Mouse (Mus musculus) limb, embryonic 12.5 days (tissue): Measurements from ENCODE around the gene Cnnm3. TPM values are rescaled to one million over a fixed set of nuclear protein-coding genes. Genes with fewer than 3 reads are reported as not detected.

Source experiments
- ATAC-seq: fragments of 200-750 bp; cut with Nextera tagmentation; 2 replicates; pipeline ENCODE4 v1.8.0; 2017; ENCODE audit warnings: low read depth, moderate TSS enrichment; ENCODE audit not compliant: insufficient number of reproducible peaks, insufficient read depth, low FRiP score, low TSS enrichment
- H3K27ac ChIP-seq: fragments of 300-500 bp; sonication (generic); 2 replicates; pipeline ENCODE4 v1.5.1; 2016; ENCODE audit warnings: mild to moderate bottlenecking, moderate library complexity
- H3K27me3 ChIP-seq: fragments of 300-500 bp; sonication (generic); 2 replicates; pipeline ENCODE4 v1.6.1; 2016; ENCODE audit warnings: mild to moderate bottlenecking, moderate library complexity
- H3K36me3 ChIP-seq: fragments of 300-500 bp; sonication (generic); 2 replicates; pipeline ENCODE4 v1.6.1; 2016; ENCODE audit warnings: mild to moderate bottlenecking, moderate library complexity
- H3K4me1 ChIP-seq: fragments of 300-500 bp; sonication (generic); replicated peaks from 2 replicates; pipeline ENCODE4 v1.6.1; 2016
- H3K4me2 ChIP-seq: fragments of 300-500 bp; sonication (generic); 2 replicates; pipeline ENCODE4 v1.6.1; 2016; ENCODE audit warnings: mild to moderate bottlenecking, moderate library complexity
- H3K4me3 ChIP-seq: fragments of 300-500 bp; sonication (generic); replicated peaks from 2 replicates; pipeline ENCODE4 v1.5.1; 2016; ENCODE audit warnings: mild to moderate bottlenecking
- H3K9ac ChIP-seq: fragments of 300-500 bp; sonication (generic); replicated peaks from 2 replicates; pipeline ENCODE4 v1.6.1; 2016; ENCODE audit warnings: mild to moderate bottlenecking, moderate library complexity
- H3K9me3 ChIP-seq: fragments of 300-500 bp; sonication (generic); 2 replicates; pipeline ENCODE4 v1.6.1; 2016; ENCODE audit warnings: mild to moderate bottlenecking, moderate library complexity
- WGBS: fragments of 180-500 bp; shearing (Covaris S2); methylation state at CpG from one replicate; pipeline ENCODE4 v1.1.7; 2016; 5-methylcytosine and 5-hydroxymethylcytosine counted together
- microRNA-seq: library from miRNA; unstranded; fragments of <30 nt; microRNA quantifications from one replicate; pipeline ENCODE4, GENCODE M21; 2017
- polyA plus RNA-seq: library from polyadenylated mRNA; unstranded; fragments of >200 nt; fragmentation: Nextera tagmentation; extraction: Ambion mirVana; gene quantifications from 2 replicates; pipeline ENCODE4 v1.2.1, GENCODE M21; 2016

Gene Cnnm3
- polyA plus RNA-seq, 1 experiment from 2014 or later, result 5.9 TPM

DNA sequence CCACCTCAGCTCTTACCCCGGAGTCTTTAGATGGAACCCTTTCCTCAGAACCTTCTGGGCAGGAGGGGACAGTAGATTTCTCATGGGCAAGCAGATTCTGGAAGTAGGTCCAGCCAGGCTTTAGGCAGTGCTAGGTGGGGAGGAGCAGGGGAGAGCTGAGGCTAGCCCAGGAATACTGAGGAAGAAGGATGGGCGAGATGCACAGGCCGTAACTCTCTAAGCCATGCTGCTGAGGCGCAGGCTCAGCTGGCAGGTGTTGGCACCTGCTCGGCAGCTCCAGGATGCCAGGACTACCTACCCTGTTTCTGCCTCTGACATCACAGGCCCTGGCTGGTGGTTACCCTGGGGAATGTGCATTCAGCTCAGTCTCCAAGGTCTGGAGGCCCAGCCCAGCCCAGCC, 58.7 kb downstream of the Cnnm3 start:
- Histone ChIP-seq H3K4me2 (no peak overlapping the region), H3K4me1 (peaks cover 68% of the 10 kb centered on the region), H3K9me3 (no peaks in the 10 kb centered on the region), H3K36me3 (no peaks in the 10 kb centered on the region), H3K27ac (no peak overlapping the region), H3K27me3 (no peaks in the 10 kb centered on the region), H3K4me3 (no peak overlapping the region), H3K9ac (no peak overlapping the region)
- no peak for ATAC-seq
- 89% methylated on average over 5 of the region's 5 CpGs for WGBS

DNA sequence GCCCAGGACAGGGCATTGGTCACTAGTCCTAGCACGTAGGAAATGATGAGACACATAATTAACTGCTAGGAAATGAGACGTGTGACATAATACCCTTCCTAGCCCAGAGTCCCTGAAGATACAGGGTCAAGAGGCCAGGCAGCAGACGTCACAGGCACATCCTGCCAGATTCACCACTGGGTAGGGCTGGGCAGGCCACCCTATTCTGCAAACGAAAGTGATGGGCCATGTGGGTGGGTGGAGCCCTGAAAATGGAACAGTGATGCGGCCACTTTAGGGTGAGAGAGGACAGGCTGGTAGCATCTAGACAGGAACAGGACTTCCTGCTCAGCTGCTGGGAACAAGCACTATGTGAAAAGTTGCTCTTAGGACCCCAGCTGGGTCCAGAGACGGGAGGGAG, 60.0 kb downstream of the Cnnm3 start:
- no peak for ATAC-seq
- peaks cover 72% of the 10 kb centered on the region for H3K4me1 ChIP-seq
- H3K9ac ChIP-seq, result no peak overlapping the region

DNA sequence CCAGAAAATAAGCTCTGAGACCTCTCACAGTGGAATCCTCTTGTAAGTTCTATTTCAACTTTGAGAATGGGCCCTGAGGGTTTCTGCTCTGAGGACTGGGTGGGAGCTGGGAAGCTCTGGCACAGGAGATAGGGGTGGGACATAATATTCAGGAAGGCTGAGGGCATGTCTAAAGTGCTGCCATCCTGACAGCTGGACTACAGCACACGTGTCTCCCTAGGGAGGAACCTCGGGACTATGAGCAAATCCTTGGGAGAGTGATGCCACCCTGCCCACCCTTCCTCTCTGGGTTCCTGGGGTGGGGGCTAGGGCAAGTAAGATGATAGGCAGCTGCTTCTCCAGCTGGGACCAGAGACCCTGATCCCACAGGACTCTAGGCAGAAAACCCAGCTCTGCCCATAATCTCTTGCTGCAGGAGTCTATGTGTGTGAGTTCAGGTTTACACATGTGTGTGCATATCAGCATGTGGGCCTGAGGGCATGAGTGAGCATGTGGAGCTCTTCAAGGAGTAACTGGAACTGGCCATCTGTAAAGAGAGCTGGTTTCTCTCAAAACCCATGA, 60.6 kb downstream of the Cnnm3 start:
- 0 out of 2 replicates have a peak overlapping the region, but pooled peaks have one; percentile 23 for H3K27ac ChIP-seq
- H3K27me3 ChIP-seq, result no peaks in the 10 kb centered on the region
- peaks cover 72% of the 10 kb centered on the region for H3K4me1 ChIP-seq
- WGBS, result 80% methylated on average over 2 of the region's 2 CpGs
- no peak overlapping the region for H3K9ac ChIP-seq
- no peak overlapping the region for H3K4me2 ChIP-seq
- no peaks in the 10 kb centered on the region for H3K9me3 ChIP-seq
- H3K36me3 ChIP-seq, result no peaks in the 10 kb centered on the region
- H3K4me3 ChIP-seq, result no peak overlapping the region
- ATAC-seq, result no peak

More for the DNA sequence above, 60.0 kb downstream of the Cnnm3 start:
- Histone ChIP-seq H3K27ac (0 out of 2 replicates have a peak overlapping the region, but pooled peaks have one; percentile 23), H3K4me3 (no peak overlapping the region), H3K9me3 (no peaks in the 10 kb centered on the region), H3K4me2 (no peak overlapping the region), H3K36me3 (no peaks in the 10 kb centered on the region), H3K27me3 (no peaks in the 10 kb centered on the region)
- 39% methylated on average over 6 of the region's 6 CpGs for WGBS

DNA sequence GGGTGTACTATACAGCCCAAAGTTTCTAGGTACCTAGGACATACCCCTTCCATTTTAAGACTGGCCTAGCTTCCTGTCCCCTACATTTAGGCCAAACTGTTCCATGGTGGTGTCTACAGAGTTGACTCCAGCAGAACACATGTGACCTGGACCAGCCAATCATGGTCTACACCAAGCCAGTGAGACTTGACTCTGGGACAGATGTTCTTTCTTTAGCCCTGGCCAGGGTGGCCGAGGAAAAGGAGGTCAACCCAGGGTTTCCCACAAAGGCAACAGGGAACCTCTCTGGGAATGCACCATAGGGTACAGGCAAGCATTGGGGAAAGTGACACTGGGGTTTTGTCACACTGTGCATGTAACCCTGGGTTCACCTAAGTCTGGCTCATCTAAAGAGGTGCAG, 61.0 kb downstream of the Cnnm3 start:
- H3K36me3 ChIP-seq, result no peaks in the 10 kb centered on the region
- H3K4me3 ChIP-seq, result no peak overlapping the region
- no peaks in the 10 kb centered on the region for H3K9me3 ChIP-seq
- no peak overlapping the region for H3K4me2 ChIP-seq
- no peak for ATAC-seq
- H3K27ac ChIP-seq, result no peak overlapping the region
- no peak overlapping the region for H3K9ac ChIP-seq
- WGBS, result 54% methylated on average over 1 of the region's 1 CpGs
- no peaks in the 10 kb centered on the region for H3K27me3 ChIP-seq
- peaks cover 72% of the 10 kb centered on the region for H3K4me1 ChIP-seq

DNA sequence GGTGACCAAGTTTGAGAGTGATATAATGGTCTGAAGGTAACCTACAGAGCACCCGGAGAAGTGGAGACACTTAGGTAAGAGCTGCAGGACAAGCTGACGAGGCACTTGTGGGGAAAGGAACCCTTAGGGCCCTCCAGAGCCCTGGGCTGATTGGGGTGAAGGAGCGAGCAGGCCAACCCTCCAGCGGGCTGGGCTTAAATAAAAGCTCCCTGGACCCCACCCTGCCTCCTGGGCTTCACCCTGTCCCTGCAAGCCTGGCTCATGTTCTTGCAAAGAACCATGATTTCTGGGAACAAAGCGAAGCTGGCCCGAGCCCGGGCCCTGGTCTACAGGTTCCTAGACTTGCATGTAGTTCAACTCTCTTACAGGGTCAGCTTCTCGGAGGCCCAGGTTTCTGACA, 61.9 kb downstream of the Cnnm3 start:
- Histone ChIP-seq H3K27ac (no peak overlapping the region), H3K4me2 (no peak overlapping the region), H3K27me3 (no peaks in the 10 kb centered on the region), H3K4me1 (peaks cover 64% of the 10 kb centered on the region), H3K36me3 (no peaks in the 10 kb centered on the region), H3K9me3 (no peaks in the 10 kb centered on the region), H3K9ac (no peak overlapping the region), H3K4me3 (no peak overlapping the region)
- no peak for ATAC-seq
- WGBS, result 76% methylated on average over 8 of the region's 8 CpGs

DNA sequence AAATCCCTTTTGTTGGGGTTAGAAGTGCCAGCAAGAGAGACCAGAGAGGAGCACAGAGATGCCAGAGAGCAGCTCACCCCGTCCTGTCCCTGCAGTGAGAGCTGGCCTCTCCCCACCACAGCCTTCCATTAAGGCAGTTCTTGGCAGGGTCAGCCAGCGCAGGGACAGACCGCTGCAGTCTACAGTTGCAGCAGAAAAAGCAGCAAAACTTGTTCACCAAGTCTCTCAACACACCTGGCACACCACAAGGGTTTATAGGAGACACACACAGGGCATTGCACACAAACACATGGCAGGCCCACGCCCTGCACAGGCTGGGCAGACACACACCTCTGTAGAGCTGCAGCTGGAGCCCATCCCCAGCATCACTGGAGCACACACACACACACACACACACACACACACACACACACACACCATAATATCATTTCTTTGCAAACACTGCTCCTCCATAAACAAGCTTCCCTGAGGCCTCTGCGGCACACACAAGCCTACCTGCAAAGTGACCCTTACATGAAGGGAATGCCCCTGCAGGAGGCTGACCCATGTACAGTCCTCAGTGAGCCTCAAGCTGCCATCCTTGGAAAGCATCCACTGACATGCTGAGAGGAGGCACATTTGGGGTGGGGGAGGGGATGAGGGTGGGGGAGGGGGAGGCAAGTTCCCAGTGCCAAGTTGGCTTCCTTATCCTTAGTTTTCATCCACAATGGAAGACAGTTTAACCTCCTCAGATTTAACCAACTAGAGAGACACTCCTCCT, 62.7 kb downstream of the Cnnm3 start:
- 79% methylated on average over 5 of the region's 5 CpGs for WGBS
- Histone ChIP-seq H3K9me3 (no peaks in the 10 kb centered on the region), H3K36me3 (no peaks in the 10 kb centered on the region), H3K27ac (no peak overlapping the region), H3K4me3 (no peak overlapping the region), H3K9ac (0 out of 2 replicates have a peak overlapping the region, but pooled peaks have one; percentile 4), H3K4me1 (peaks cover 60% of the 10 kb centered on the region), H3K4me2 (no peak overlapping the region), H3K27me3 (no peaks in the 10 kb centered on the region)
- no peak for ATAC-seq

DNA sequence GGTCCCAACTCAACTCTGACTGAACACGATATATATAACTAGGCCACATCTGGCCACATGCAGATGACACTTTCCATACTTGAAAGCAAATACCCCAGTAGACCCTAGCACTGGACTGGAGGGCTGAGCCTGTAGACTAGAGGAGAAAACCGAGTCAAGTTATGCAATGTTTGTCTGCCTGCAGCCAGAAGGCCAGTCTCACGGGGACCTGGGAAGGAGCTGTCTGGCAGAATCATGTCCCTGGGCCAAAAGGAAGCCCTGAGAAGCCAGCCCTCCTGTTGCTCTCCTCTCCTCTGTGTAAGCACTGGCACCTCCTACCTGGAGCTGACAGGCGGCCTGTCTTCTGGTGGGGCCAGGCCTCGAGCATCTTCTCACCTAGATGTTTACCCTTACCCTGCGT, 63.7 kb downstream of the Cnnm3 start:
- Histone ChIP-seq H3K27ac (peak overlapping the region; percentile 26; the same call in 1 of the 2 replicates), H3K4me1 (peaks cover 64% of the 10 kb centered on the region), H3K4me3 (no peak overlapping the region), H3K4me2 (no peak overlapping the region), H3K27me3 (no peaks in the 10 kb centered on the region), H3K36me3 (no peaks in the 10 kb centered on the region), H3K9me3 (no peaks in the 10 kb centered on the region), H3K9ac (no peak overlapping the region)
- WGBS, result 58% methylated on average over 6 of the region's 6 CpGs
- no peak for ATAC-seq

DNA sequence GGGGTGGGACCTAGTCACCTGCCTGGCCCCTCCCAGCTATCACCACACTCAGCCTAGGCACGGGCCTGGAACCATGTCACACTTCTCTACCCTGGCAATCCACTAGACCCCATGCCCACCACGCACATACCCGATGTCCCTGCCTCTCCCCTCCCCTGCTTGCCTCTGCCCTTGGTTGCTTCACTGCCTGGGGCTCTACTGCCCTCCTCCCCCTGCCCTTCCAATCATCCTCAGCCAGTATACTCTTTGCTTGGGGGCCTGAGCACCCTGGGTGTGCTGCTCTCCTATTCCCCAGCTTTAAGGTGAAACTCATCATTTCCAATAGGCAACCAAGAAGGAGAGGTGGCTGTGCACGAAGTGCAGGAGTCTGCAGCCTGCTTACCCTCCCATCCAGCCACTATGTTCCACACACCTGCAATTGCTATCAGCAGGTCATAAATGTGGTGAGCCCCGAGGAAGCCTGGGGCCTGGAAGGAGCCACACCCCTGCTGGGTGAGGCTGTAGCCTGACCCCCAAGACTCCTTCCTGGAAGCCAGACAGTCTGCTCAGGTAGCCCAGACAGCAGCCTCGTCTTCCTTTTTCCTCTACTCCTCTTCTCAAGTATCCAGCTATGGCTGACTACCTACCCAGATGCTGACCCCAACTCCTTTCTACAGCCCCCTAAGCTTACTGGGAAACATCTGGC, 65.5 kb downstream of the Cnnm3 start:
- ATAC-seq, result no peak
- Histone ChIP-seq H3K27ac (peak overlapping the region; percentile 26), H3K4me2 (no peak overlapping the region), H3K4me3 (no peak overlapping the region), H3K9ac (no peak overlapping the region), H3K4me1 (peaks cover 71% of the 10 kb centered on the region), H3K9me3 (no peaks in the 10 kb centered on the region), H3K27me3 (no peaks in the 10 kb centered on the region), H3K36me3 (no peaks in the 10 kb centered on the region)
- WGBS, result 39% methylated on average over 6 of the region's 6 CpGs

Small RNA genes lying within 50 kb of the gene (microRNA-seq; reads per million reads assigned to microRNA genes)
- not detected for gene Gm47280

Other genes starting within 250 kb of the Cnnm3 start
- gene Neurl3, start 237.2 kb upstream of the Cnnm3 start, polyA plus RNA-seq, result 0.55 and 0.74 TPM in 2 replicates
- gene Arid5a, start 204.1 kb upstream of the Cnnm3 start, polyA plus RNA-seq, result 4.5 and 4.9 TPM in 2 replicates
- 51.5 and 52.8 TPM in 2 replicates for gene Kansl3, start 142.7 kb upstream of the Cnnm3 start, polyA plus RNA-seq
- 1.6 TPM in 2 replicates for gene Fer1l5, start 139.6 kb upstream of the Cnnm3 start, polyA plus RNA-seq
- 63.9 and 65.1 TPM in 2 replicates for gene Lman2l, start 66.6 kb upstream of the Cnnm3 start, polyA plus RNA-seq
- 16.8 and 17.7 TPM in 2 replicates for gene Cnnm4, start 40.2 kb upstream of the Cnnm3 start, polyA plus RNA-seq
- gene Ankrd23, start 25.0 kb downstream of the Cnnm3 start, polyA plus RNA-seq, result 18.5 and 19.0 TPM in 2 replicates
- gene Gm42417, start 27.6 kb downstream of the Cnnm3 start, polyA plus RNA-seq, result 0.67 and 0.74 TPM in 2 replicates
- gene Ankrd39, start 35.6 kb downstream of the Cnnm3 start, polyA plus RNA-seq, result 24.1 and 26.8 TPM in 2 replicates
- 34.1 and 35.3 TPM in 2 replicates for gene Sema4c, start 46.5 kb downstream of the Cnnm3 start, polyA plus RNA-seq
- 0.26 and 0.82 TPM in 2 replicates for gene Fam178b, start 171.3 kb downstream of the Cnnm3 start, polyA plus RNA-seq
- gene Cox5b, start 179.6 kb downstream of the Cnnm3 start, polyA plus RNA-seq, result 454 and 462 TPM in 2 replicates
- 0.21 TPM in 1 of 2 replicates, not detected in the other for gene 4933424G06Rik, start 198.3 kb downstream of the Cnnm3 start, polyA plus RNA-seq
- 114 and 120 TPM in 2 replicates for gene Actr1b, start 202.6 kb downstream of the Cnnm3 start, polyA plus RNA-seq
- gene Zap70, start 249.9 kb downstream of the Cnnm3 start, polyA plus RNA-seq, result 0.40 and 0.90 TPM in 2 replicates